Mouse (Mus musculus): Measurements from ENCODE around the gene Ocrl. TPM values are rescaled to one million over a fixed set of nuclear protein-coding genes. Genes with fewer than 3 reads are reported as not detected.

The Ocrl gene
- polyA plus RNA-seq, 1 experiment = 0.02 TPM

DNA sequence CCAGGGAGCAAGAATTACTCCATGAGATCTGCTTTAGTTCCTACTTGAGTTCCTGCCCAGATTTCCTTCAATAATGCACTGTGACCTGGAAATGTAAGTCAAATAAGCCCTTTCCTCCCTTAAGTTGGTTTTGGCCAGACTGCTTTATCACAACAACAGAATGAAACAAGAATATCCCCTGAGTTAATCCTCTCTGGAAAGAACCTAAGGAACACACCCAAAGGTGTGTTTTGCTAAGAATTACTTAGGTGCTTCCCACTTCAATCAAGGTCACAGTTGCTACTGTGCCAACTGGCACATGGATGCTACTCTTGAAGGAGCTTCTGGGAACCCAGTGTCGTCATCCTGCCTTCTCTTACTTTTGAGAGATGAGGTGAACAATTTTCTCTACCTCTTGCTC lies 92.6 kb downstream of the Ocrl start:
- no peaks in the 10 kb centered on the region for H3K36me3 ChIP-seq (ENCODE audit: control insufficient read depth)
- no peaks in the 10 kb centered on the region for H3K4me1 ChIP-seq (ENCODE audit: control insufficient read depth)
- no peak for TF ChIP-seq TAL1 (IDR thresholded peaks at IDR 0.05; ENCODE audit: low read length)
- no peak for TF ChIP-seq GATA1 (IDR thresholded peaks at IDR 0.05; ENCODE audit: low read length)
- 0 out of 2 replicates have a peak, but pooled peaks cover 2% of the 10 kb centered on the region for H3K9me3 ChIP-seq (ENCODE audit: control insufficient read depth, low read length)
- no peaks in the 10 kb centered on the region for H3K27me3 ChIP-seq (ENCODE audit: control insufficient read depth)
- H3K4me3 ChIP-seq (replicated peaks) = no peak overlapping the region

DNA sequence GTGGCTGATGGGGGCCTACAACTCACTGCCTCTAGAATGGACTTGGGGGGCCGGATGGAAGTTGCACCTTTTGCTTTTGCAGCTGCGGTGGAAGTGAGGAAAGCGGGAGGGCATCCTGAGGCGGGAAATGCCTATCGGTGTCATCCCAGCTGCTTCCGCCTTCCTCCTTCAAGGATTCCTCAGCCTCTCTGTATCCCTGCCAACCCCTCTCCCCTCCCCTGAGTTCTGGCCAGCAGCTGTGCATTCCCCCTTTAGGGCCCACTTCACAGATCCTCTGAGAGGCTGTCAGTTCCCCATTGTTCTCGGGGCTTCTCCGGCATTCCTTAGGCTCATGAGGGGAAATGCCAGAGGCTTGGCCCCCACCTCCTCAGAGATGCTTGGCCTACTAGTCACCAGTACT lies 93.9 kb downstream of the Ocrl start:
- H3K4me3 ChIP-seq (replicated peaks) = no peak overlapping the region
- no peaks in the 10 kb centered on the region for H3K4me1 ChIP-seq (ENCODE audit: control insufficient read depth)
- TF ChIP-seq GATA1 (IDR thresholded peaks at IDR 0.05; ENCODE audit: low read length) = no peak
- no peak for TF ChIP-seq TAL1 (IDR thresholded peaks at IDR 0.05; ENCODE audit: low read length)
- no peaks in the 10 kb centered on the region for H3K36me3 ChIP-seq (ENCODE audit: control insufficient read depth)
- no peaks in the 10 kb centered on the region for H3K27me3 ChIP-seq (ENCODE audit: control insufficient read depth)
- no peaks in the 10 kb centered on the region for H3K9me3 ChIP-seq (ENCODE audit: control insufficient read depth, low read length)

DNA sequence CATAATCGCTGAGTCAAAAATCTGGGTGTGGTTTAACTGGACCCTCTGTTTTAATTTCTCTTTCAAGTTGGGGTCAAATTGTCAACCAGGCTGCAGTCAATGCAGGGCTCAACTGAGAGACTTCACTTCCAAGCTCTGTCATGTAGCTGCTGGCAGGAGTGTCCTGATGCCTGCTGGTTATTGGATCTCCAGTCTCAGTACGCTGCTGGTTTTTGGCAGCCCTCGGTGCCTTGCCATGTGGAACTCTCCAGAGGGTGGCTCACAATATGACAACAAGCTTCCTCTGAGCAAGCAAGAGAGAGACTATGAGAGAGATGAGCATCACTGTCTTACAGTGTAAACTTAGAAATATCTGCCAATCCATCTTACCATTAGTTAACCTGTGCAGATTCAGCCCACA lies 99.5 kb downstream of the Ocrl start:
- H3K36me3 ChIP-seq (ENCODE audit: control insufficient read depth) = no peaks in the 10 kb centered on the region
- H3K9me3 ChIP-seq (ENCODE audit: control insufficient read depth, low read length) = no peaks in the 10 kb centered on the region
- TF ChIP-seq TAL1 (IDR thresholded peaks at IDR 0.05; ENCODE audit: low read length) = no peak
- TF ChIP-seq GATA1 (IDR thresholded peaks at IDR 0.05; ENCODE audit: low read length) = no peak
- no peaks in the 10 kb centered on the region for H3K27me3 ChIP-seq (ENCODE audit: control insufficient read depth)
- H3K4me1 ChIP-seq (ENCODE audit: control insufficient read depth) = no peaks in the 10 kb centered on the region
- H3K4me3 ChIP-seq (replicated peaks) = no peak overlapping the region

Other genes starting within 250 kb of the Ocrl start
- gene Smarca1, start 19.4 kb upstream of the Ocrl start, polyA plus RNA-seq (2012) = not detected in 2 replicates
- not detected in 2 replicates for gene Apln, start 122.5 kb downstream of the Ocrl start, polyA plus RNA-seq (2012)
- gene Xpnpep2, start 196.3 kb downstream of the Ocrl start, polyA plus RNA-seq (2012) = not detected in 2 replicates
- 0.05 and 0.09 TPM in 2 replicates for gene Sash3, start 234.0 kb downstream of the Ocrl start, polyA plus RNA-seq (2012)

Data from erythroblast, embryonic 14.5 days (primary cell).